Mouse (Mus musculus): Measurements from ENCODE around the gene Tnf. TPM values are rescaled to one million over a fixed set of nuclear protein-coding genes. Genes with fewer than 3 reads are reported as not detected.

The Tnf gene
- polyA plus RNA-seq, 1 experiment from 2014 or later, result 0.14 TPM

- Histone ChIP-seq H3K4me1 (no peaks in the 10 kb centered on the region), H3K4me3 (no peak overlapping the region), H3K27ac (no peak overlapping the region), H3K36me3 (no peaks in the 10 kb centered on the region), H3K27me3 (peaks cover 5% of the 10 kb centered on the region), H3K4me2 (replicated peaks) (no peak overlapping the region), H3K9ac (no peak overlapping the region), H3K9me3 (replicated peaks) (no peaks in the 10 kb centered on the region)
- 76% methylated on average over 12 of the region's 12 CpGs for WGBS
- ATAC-seq (ENCODE audit: low FRiP score), result no peak
Observed at GRCm38 (mm10) chr17:35209785-35210535, 8.2 kb upstream of the Tnf start.

GRCm38 (mm10) chr17:35205380-35205769, 3.6 kb upstream of the Tnf start:
- Histone ChIP-seq H3K4me2 (replicated peaks) (no peak overlapping the region), H3K4me3 (no peak overlapping the region), H3K4me1 (no peaks in the 10 kb centered on the region), H3K27me3 (peaks cover 42% of the 10 kb centered on the region), H3K9ac (0 out of 2 replicates have a peak overlapping the region, but pooled peaks have one; percentile 18), H3K36me3 (no peaks in the 10 kb centered on the region), H3K27ac (no peak overlapping the region), H3K9me3 (replicated peaks) (no peaks in the 10 kb centered on the region)
- 57% methylated on average over 10 of the region's 10 CpGs for WGBS
- no peak for ATAC-seq (ENCODE audit: low FRiP score)

- H3K4me2 ChIP-seq (replicated peaks), result no peak within 1 kb of the TSS
- WGBS, result 27% methylated on average over 20 of the region's 20 CpGs
- H3K27ac ChIP-seq, result no peak within 1 kb of the TSS
- H3K27me3 ChIP-seq, result peaks cover 45% of the 10 kb centered on the region
- H3K4me1 ChIP-seq, result no peaks in the 10 kb centered on the region
- H3K9me3 ChIP-seq (replicated peaks), result no peaks in the 10 kb centered on the region
- ATAC-seq (ENCODE audit: low FRiP score), result no peak
- no peak within 1 kb of the TSS for H3K4me3 ChIP-seq
- no peaks in the 10 kb centered on the region for H3K36me3 ChIP-seq
- H3K9ac ChIP-seq, result 0 out of 2 replicates have a peak within 1 kb of the TSS, but pooled peaks have one; percentile 18
Observed at GRCm38 (mm10) chr17:35204494-35205379, 2.9 kb upstream of the Tnf start, which contains the start of gene Lta. Lta (minus strand) TSS chr17:35205351.

- Histone ChIP-seq H3K36me3 (no peaks in the 10 kb centered on the region), H3K4me1 (no peaks in the 10 kb centered on the region), H3K4me3 (no peak overlapping the region), H3K4me2 (replicated peaks) (no peak overlapping the region), H3K9me3 (replicated peaks) (no peaks in the 10 kb centered on the region), H3K27me3 (peaks cover 56% of the 10 kb centered on the region), H3K27ac (no peak overlapping the region), H3K9ac (no peak overlapping the region)
- ATAC-seq (ENCODE audit: low FRiP score), result no peak
- 82% methylated on average over 4 of the region's 4 CpGs for WGBS
Observed at GRCm38 (mm10) chr17:35202442-35202841, 635 bp upstream of the Tnf start.

- Histone ChIP-seq H3K27me3 (peaks cover 68% of the 10 kb centered on the region), H3K4me1 (peaks cover 2% of the 10 kb centered on the region; the same call in 1 of the 2 replicates), H3K36me3 (no peaks in the 10 kb centered on the region), H3K4me2 (replicated peaks) (no peak overlapping the region), H3K27ac (no peak overlapping the region), H3K4me3 (no peak overlapping the region), H3K9me3 (replicated peaks) (no peaks in the 10 kb centered on the region), H3K9ac (no peak overlapping the region)
- WGBS, result 77% methylated on average over 11 of the region's 11 CpGs
- no peak for ATAC-seq (ENCODE audit: low FRiP score)
Observed at GRCm38 (mm10) chr17:35201128-35201527, 679 bp downstream of the Tnf start.

- Histone ChIP-seq H3K9me3 (replicated peaks) (no peaks in the 10 kb centered on the region), H3K4me2 (replicated peaks) (no peak overlapping the region)
Observed at GRCm38 (mm10) chr17:35200398-35200797, 1.4 kb downstream of the Tnf start.

GRCm38 (mm10) chr17:35198946-35199345, 2.9 kb downstream of the Tnf start:
- Histone ChIP-seq H3K9me3 (replicated peaks) (no peaks in the 10 kb centered on the region), H3K4me2 (replicated peaks) (no peak overlapping the region), H3K9ac (no peak overlapping the region), H3K36me3 (no peaks in the 10 kb centered on the region), H3K4me1 (peaks cover 18% of the 10 kb centered on the region), H3K27ac (no peak overlapping the region), H3K4me3 (no peak overlapping the region), H3K27me3 (peaks cover 78% of the 10 kb centered on the region)
- WGBS, result 31% methylated on average over 8 of the region's 8 CpGs
- no peak for ATAC-seq (ENCODE audit: low FRiP score)

More at GRCm38 (mm10) chr17:35200398-35200797, 1.4 kb downstream of the Tnf start:
- 91% methylated on average over 11 of the region's 11 CpGs for WGBS
- Histone ChIP-seq H3K36me3 (no peaks in the 10 kb centered on the region), H3K4me3 (no peak overlapping the region), H3K27ac (no peak overlapping the region), H3K4me1 (peaks cover 9% of the 10 kb centered on the region), H3K27me3 (peaks cover 75% of the 10 kb centered on the region), H3K9ac (no peak overlapping the region)
- no peak for ATAC-seq (ENCODE audit: low FRiP score)

GRCm38 (mm10) chr17:35198029-35198428, 3.8 kb downstream of the Tnf start:
- no peak for ATAC-seq (ENCODE audit: low FRiP score)
- Histone ChIP-seq H3K27me3 (peaks cover 74% of the 10 kb centered on the region), H3K4me3 (no peak overlapping the region)

GRCm38 (mm10) chr17:35197126-35197525, 4.7 kb downstream of the Tnf start:
- H3K27ac ChIP-seq, result no peak overlapping the region
- no peak overlapping the region for H3K9ac ChIP-seq
- H3K27me3 ChIP-seq, result peaks cover 70% of the 10 kb centered on the region
- WGBS, result 45% methylated on average over 5 of the region's 6 CpGs
- no peak overlapping the region for H3K4me2 ChIP-seq (replicated peaks)
- H3K36me3 ChIP-seq, result no peaks in the 10 kb centered on the region
- ATAC-seq (ENCODE audit: low FRiP score), result no peak
- H3K4me1 ChIP-seq, result peaks cover 18% of the 10 kb centered on the region
- no peaks in the 10 kb centered on the region for H3K9me3 ChIP-seq (replicated peaks)
- no peak overlapping the region for H3K4me3 ChIP-seq

More at GRCm38 (mm10) chr17:35198029-35198428, 3.8 kb downstream of the Tnf start:
- Histone ChIP-seq H3K4me2 (replicated peaks) (no peak overlapping the region), H3K36me3 (no peaks in the 10 kb centered on the region), H3K9me3 (replicated peaks) (no peaks in the 10 kb centered on the region), H3K9ac (no peak overlapping the region), H3K4me1 (peaks cover 18% of the 10 kb centered on the region), H3K27ac (no peak overlapping the region)
- WGBS, result 64% methylated on average over 7 of the region's 7 CpGs

GRCm38 (mm10) chr17:35196321-35196641, 5.5 kb downstream of the Tnf start:
- peak overlapping the region; percentile 60 for H3K4me2 ChIP-seq (replicated peaks)
- no peak overlapping the region for H3K27ac ChIP-seq
- no peak for ATAC-seq (ENCODE audit: low FRiP score)
- H3K4me3 ChIP-seq, result peak overlapping the region; percentile 35; the same call in 1 of the 2 replicates
- H3K9me3 ChIP-seq (replicated peaks), result no peaks in the 10 kb centered on the region
- H3K27me3 ChIP-seq, result peaks cover 63% of the 10 kb centered on the region
- 31% methylated on average over 9 of the region's 9 CpGs for WGBS
- no peak overlapping the region for H3K9ac ChIP-seq
- H3K4me1 ChIP-seq, result peaks cover 18% of the 10 kb centered on the region
- no peaks in the 10 kb centered on the region for H3K36me3 ChIP-seq

GRCm38 (mm10) chr17:35195631-35196320, 6.0 kb downstream of the Tnf start:
- Histone ChIP-seq H3K27ac (no peak overlapping the region), H3K9ac (peak overlapping the region; percentile 42), H3K4me1 (peaks cover 18% of the 10 kb centered on the region), H3K4me2 (replicated peaks) (peak overlapping the region; percentile 60), H3K9me3 (replicated peaks) (no peaks in the 10 kb centered on the region), H3K36me3 (no peaks in the 10 kb centered on the region), H3K4me3 (peak overlapping the region; percentile 35), H3K27me3 (peaks cover 58% of the 10 kb centered on the region)
- 3% methylated on average over 66 of the region's 66 CpGs for WGBS
- ATAC-seq (ENCODE audit: low FRiP score), result peak; percentile 64

Measured in hindbrain, embryonic 12.5 days (tissue).